Mouse (Mus musculus): ENCODE measurements around the gene Vrtn. TPM values are rescaled to one million over a fixed set of nuclear protein-coding genes. Genes with fewer than 3 reads are reported as not detected.

Vrtn gene
- polyA plus RNA-seq, 2 experiments from 2014 or later: not detected

- no peak for ATAC-seq
Observed at GRCm38 (mm10) chr12:84691347-84691746, 50.5 kb downstream of the Vrtn start.

- ATAC-seq: no peak
Observed at GRCm38 (mm10) chr12:84692141-84692540, 51.3 kb downstream of the Vrtn start.

DNA sequence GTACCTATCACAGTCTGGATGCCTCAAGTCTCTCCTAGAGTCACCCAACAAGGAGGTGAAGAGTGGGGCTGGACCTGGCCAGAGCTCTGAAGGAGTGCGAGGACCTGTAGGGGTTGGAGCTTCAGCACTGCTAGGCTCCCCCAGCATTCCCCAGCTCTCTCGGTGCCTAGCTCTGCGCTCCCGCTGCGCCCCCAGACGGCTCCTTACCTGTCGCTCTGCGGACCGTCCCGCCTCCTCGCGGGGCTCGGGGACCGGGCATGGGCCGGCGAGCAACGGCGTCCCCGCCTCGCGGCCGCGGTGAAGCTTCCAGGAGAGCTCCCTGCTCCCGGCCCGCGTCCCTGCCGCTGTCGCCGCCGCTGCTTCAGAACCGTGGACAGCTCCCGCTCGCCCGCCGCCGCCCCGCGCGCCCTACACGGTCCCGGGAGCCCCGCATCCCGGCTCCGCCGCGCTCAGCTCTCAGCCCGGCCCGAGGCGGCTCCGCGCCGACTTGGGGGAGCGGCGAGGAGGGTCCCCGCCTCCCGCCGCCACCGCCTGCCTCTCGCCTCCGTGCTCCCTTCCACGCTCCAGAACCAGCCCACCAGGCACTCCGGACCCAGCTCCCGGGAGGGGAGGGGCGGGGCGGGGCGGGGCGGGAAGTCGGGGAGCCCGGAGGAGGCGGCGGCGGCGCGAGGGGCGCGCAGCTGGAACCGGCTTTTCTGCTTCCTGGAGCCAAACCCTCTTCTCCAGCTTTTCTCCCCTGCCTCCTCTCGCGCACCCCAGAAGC, 57.7 kb downstream of the Vrtn start, which contains the start of gene Syndig1l:
Syndig1l (minus strand) TSS at position 513 of the 763 bp plus-strand sequence.
- no peak for ATAC-seq

Other genes starting within 250 kb of the Vrtn start
- gene Entpd5, start 232.0 kb upstream of the Vrtn start, polyA plus RNA-seq (2017; shearing (Covaris generic)): 10 to 100 TPM; 19.5 to 36.7 TPM
- under 1 TPM; 0.77 to 0.86 TPM for gene Bbof1, start 231.9 kb upstream of the Vrtn start, polyA plus RNA-seq (2017; shearing (Covaris generic))
- 10 to 100 TPM; 31.9 to 40.6 TPM for gene Rnf113a2, start 223.8 kb upstream of the Vrtn start, polyA plus RNA-seq (2017; shearing (Covaris generic))
- 10 to 100 TPM; 13.9 to 15.6 TPM for gene Aldh6a1, start 190.0 kb upstream of the Vrtn start, polyA plus RNA-seq (2017; shearing (Covaris generic))
- 10 to 100 TPM; 20.9 to 29.3 TPM for gene Lin52, start 189.6 kb upstream of the Vrtn start, polyA plus RNA-seq (2017; shearing (Covaris generic))
- gene Vsx2, start 71.3 kb upstream of the Vrtn start, polyA plus RNA-seq (2017; shearing (Covaris generic)): not detected
- gene Abcd4, start 23.6 kb upstream of the Vrtn start, polyA plus RNA-seq (2017; shearing (Covaris generic)): 10 to 100 TPM; 11.4 to 25.4 TPM
- under 1 TPM in 1 of 2 experiments, not detected in 1; 0.24 TPM for gene Syndig1l, start 57.8 kb downstream of the Vrtn start, polyA plus RNA-seq (2017; shearing (Covaris generic))
- 100 to 1,000 TPM; 184 to 230 TPM for gene Npc2, start 132.1 kb downstream of the Vrtn start, polyA plus RNA-seq (2017; shearing (Covaris generic))
- 100 to 1,000 TPM; 107 to 156 TPM for gene Isca2, start 132.2 kb downstream of the Vrtn start, polyA plus RNA-seq (2017; shearing (Covaris generic))
- gene Ltbp2, start 235.5 kb downstream of the Vrtn start, polyA plus RNA-seq (2017; shearing (Covaris generic)): not detected

Measured in CD4-positive, CD25-positive, alpha-beta regulatory T cell, adult 4 months (primary cell).